Mouse (Mus musculus) E14TG2a.4 (cell line): ENCODE results near the gene Disc1.

Source experiments
- CTCF ChIP-seq: conservative IDR thresholded peaks from 2 replicates; pipeline ENCODE4 v1.5.1; 2014; ENCODE audit warnings: low read length
- POU5F1 ChIP-seq: IDR thresholded peaks from 2 replicates; pipeline ENCODE4 v1.6.1; 2014; ENCODE audit warnings: low read length, borderline replicate concordance

GRCm38 (mm10) chr8:125052026-125052425, 2.0 kb upstream of the Disc1 start:
- TF ChIP-seq CTCF (peak; percentile 59), POU5F1 (no peak)
